Mouse (Mus musculus): ENCODE data around the gene Sntg2.
A peak's percentile ranks its signal among the peaks of the same experiment; 100 is the strongest.

The Sntg2 gene

DNA sequence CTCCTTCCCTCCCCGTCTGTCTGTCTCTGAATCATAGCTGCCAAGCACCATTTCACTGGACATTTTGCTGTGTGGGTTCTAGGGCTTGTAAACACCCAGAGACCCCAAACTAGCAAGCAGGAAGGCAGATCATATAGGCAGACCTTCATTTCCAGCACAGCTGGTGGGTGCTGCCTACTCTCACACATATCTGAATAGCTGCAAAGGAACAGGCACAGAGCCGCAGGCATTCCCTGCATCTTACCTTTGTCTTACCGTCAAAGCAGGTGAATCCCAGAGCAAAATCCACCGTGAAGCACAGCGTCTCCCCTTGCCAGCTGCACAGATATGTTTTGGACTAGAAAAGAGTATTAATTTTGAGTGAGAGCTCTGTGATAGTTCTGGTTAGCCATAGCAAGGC is 172.1 kb downstream of the Sntg2 start:
- DNase-seq (ENCODE audit: low spot score) = no peak

DNA sequence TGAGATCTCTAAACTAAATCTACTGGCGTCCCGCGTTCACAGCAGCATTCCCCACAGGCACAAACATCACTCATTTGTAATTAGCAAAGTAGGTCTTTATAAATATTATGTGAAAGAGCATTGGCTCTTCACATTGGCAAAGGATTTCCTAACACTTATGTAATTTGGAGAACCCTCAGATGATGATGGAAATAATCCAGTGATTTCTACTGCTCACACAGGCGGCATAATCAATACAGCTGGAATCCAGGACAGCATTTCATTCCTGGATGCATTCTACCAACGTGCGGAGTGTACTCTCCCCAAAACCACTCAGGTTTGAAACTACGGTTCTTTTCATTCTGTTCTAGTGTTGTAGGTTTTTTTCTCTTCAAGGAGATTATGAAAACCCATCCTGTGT is 172.6 kb downstream of the Sntg2 start:
- no peak for DNase-seq (ENCODE audit: low spot score)

DNA sequence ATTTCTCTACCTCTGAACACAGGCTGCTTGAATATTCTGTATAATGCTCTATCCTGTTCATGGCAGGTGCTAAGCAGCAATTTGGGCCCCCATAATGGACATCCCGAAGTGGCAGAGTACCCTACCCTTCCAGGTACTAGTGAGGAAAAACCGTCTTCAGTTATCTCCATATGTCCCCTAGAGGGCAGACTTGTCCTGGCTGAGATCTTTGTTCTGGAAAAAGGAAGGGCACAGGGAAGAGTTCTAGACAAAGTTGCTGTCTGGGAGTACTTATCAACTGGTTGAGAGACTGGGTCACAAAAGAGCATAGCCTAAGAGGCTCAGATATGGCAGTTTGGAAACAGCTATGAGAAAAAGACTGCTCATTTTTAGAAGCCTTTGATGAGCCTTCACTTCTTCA is 173.4 kb downstream of the Sntg2 start:
- peak; percentile 76 for DNase-seq (ENCODE audit: low spot score)

DNA sequence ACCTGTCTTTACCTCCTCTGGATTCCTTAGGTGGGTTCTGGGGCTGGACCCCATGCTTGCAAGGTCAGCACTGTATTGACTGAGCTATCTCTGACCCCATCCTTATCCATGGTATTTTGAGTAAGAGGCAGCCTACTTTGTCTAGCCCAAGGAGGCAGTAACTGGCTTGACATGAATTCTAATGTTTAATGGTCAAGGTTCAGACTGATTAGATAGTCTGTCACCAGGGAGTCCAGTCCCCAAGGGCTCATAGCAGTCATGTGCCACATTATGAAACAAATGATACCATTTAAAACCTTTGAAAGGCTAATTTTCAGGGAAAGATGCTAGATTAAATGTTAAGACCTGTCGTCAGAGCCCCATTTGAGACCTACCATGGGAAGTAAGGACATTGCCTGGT is 174.9 kb downstream of the Sntg2 start:
- DNase-seq (ENCODE audit: low spot score) = no peak

DNA sequence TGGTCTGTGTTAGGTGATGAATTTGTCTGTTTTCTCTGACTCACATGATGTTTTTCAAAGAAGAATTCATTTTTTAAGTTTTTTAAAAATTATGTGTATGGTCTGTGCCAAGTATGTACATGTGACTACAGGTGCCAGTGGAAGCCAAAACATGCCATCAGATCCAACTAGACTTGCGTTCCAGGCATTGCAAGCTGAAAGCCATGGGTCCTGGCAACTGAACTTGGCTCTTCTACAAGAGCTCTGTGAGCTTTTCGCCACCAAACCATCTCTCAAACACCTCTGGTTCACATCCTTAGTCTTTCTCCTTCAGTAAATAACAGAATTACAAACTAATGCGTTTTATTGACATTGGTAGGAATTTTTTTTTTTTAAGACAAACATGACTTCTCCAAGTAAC is 191.5 kb downstream of the Sntg2 start:
- no peak for DNase-seq (ENCODE audit: low spot score)

DNA sequence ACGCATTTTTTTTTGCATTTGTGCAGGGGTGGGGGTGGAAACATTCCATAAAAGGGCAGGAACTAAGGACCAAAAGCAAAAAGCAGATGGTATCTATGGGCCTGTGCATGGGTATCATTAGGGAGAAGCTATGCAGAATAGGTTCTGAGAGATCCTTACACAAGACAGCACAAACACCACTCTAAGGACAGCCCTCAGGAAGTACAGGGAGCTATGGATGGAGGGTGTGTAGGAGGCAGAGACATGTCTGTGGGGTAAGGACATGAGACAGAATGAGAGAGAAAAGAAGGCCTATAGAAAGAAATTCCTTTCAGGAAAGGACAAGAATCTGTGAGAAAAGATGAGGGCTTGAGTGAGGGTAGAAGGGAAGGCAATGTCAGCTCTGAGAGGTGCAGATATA is 193.6 kb downstream of the Sntg2 start:
- DNase-seq (ENCODE audit: low spot score) = no peak

DNA sequence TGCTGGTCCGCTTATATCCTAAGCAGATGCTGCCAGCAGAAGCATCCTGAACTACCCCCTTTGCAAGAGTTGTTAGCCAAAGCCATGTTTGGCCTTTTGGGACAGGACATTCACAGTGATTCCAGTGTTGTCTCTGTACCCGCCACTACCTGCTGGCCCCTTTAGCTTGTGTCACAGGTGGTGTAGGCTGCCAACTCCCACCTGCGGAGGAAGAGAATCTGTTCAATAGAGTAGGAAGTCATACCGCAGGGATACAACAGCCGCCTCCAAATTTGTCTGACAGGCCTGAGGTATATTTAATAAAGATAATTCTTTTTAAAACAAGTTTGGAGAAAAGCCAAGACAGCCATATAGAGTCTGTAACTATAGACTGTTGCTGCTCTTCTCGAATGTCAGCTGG is 195.2 kb downstream of the Sntg2 start:
- no peak for DNase-seq (ENCODE audit: low spot score)

DNA sequence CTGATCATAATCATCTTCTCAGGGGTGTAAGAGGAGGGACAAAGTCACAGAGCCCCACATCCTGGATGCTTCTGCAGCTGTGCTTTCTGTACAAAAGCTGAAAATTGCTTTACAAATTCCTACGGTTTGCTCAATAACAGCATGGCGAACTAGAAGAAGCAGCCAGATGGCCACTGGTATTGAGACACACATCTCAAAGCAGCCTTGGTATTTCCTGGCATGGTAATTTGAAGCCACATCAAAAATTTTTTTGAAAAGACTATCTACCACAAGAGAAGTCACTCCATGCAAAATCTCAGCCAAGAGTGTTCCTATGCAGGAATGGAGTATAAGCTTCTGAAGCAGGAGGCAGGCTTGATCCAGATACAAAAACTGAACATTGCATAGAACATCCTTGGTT is 195.6 kb downstream of the Sntg2 start:
- no peak for DNase-seq (ENCODE audit: low spot score)

DNA sequence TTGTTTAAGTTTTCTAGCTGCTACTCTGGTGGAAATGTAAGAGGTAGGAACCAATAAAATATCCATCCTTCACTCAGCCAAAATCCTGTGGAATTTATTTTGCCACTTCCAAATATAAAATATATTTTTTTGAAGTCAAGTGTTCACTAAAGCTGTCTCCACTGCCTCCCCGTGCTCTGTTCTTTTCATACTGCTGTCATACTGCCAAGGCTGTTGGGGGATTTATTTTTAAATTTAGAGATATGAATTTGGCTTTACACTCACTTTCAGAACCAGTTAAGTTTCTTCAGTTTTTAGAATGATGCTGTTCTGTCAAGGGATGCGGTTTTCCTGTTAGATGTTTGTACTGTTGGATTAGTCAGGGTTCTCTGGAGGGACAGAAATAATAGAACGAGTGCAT is 204.7 kb downstream of the Sntg2 start:
- no peak for DNase-seq (ENCODE audit: low spot score)

DNA sequence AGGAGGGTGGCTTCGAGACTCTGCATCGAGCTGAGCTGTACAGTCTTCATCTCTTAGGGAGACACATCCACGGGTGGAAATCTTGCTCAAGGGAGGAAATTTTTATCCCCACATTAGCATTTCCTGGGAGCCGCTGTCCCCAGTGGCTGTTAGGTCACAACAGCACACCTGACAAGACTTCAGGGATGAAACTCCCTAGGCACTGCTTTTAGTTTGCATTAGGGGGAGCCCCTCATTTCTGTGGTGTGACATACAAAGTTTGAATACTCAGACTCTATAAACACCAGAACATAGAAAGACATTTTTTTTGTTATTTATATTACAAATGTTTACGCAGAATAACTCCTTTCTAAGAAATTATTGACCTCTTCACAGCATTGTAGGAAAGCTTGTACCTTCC is 208.6 kb downstream of the Sntg2 start:
- DNase-seq (ENCODE audit: low spot score) = no peak

DNA sequence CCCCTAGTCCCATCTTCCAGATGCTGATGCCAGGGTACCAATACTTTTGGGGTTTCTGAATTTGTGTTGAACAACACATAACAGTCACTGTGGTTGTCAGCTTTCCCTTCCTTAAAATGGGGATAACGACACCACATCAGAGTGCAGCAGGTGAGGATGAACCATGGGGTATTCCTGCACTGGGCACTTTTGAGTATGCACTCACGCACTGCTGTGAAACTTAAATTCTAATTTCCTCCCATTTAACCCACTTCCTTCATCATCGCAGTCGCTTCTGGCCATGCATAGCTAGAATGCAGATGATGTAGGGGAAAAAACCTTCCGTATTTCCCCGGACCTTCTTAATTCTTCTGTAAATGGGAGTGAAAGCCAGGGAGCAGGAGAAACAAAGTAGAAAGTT is 209.2 kb downstream of the Sntg2 start:
- no peak for DNase-seq (ENCODE audit: low spot score)

DNA sequence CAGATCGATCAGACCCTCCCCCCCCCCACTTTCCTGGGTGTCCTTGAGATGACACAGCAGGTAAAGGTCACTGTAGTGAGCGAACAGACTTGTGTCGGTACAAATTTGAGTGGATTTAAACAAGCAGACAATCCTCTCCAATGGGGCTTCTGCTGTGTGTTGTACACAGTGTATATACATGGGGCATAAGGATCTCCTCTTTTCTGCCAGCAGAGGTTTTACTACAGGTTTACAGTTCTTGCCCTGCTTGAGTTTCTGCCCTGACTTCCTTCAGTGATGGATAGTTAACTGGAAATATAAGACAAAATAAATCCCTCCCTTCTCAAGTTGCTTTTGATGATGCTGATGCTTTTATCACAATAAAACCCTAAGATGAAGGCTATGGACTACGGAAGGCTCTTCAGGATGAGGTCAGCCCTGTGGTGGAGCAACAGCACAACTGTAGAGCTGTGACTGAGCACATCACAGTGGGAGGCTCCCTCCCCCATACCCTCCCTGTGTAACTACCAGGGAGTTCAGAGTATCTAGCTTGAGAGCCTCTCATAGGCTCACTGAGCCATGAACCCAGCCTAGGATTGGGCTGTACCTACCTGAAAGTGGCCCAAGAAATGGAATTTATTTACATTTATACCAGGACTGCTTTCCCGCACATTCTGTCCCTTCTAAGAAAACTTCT is 211.3 kb downstream of the Sntg2 start:
- DNase-seq (ENCODE audit: low spot score) = no peak

DNA sequence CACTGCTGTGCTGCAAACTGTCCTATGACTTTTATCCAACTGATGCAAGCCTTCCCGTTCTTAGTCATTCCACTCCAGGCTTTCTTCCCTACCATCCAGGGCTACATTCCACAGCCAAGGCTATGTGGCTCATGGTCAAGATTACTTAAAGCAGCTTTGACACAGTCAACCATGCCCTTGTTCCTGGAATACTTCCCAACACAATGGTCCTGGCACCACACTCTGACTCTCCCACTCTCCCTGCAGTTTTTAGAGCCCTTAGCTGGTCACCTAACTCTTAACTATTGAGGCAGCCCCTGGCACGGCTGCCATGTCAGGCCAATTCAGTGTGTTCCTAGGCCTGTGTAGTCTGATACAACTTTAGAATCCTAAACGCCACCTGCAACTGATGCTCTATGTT is 212.7 kb downstream of the Sntg2 start:
- DNase-seq (ENCODE audit: low spot score) = peak; percentile 1

DNA sequence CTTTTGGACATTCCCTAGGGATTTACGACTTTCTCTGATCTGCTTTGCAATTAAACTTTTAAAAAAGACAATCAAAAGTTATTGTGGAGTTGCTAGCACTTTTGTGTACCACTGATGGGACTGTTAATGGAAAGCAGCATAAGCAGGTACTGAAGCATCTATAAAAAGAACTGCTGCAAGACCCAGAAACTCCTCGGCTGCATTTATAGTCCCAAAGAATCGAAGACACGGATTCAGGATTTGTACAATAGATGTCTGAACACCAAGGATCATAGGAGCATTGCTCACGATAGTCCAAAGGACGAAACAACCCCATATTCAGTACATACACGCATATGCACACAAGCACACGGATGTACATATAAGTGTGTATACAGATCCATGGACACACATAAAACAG is 213.4 kb downstream of the Sntg2 start:
- DNase-seq (ENCODE audit: low spot score) = no peak

DNA sequence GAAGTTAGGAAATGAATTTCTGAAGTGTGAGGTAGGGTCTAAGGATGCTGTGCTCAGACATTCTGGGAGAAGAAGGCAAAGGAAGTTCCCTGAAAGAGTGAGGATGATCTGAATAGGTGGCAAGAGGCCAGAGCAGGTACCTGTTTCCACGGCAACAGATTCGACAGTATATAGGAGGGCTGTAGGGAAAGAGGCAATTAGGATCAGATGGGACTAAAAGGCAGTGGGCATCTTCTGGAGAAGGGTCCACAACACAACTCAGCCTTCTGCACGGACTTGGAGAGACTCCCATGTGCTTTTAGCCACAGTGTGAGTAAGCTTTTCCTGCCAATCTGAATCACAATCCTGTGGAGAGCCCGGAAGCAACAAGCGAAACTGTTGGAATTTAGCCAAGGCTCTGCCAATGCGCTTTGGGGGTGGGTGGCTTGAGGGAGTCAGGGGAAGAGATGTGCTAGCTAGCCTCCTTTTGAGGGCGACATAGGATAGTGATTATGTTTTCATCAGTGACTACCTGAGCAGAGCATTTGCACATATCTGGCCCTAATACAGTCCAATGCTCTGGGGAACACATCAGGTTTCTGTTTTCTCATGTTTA is 219.0 kb downstream of the Sntg2 start:
- DNase-seq (ENCODE audit: low spot score) = no peak

DNA sequence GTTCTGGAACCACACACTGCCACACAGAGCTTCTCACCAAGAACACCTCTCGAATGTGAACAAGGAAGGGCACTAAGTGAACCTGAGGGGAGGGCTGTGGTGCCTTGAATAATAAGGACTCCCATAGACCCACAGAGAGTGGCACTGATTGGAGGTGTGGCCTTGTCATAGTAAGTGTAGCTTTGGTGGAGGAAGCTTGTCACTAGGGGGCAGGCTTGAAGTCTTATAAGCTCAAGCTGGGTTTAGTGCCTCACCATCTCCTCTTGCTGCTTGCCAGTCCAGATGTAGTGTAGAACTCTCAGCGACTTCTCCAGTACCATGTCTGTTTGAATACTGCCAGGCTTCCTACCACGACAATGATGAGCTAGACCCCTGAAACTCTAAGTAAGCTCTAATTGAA is 231.1 kb downstream of the Sntg2 start:
- peak; percentile 36 for DNase-seq (ENCODE audit: low spot score)

DNA sequence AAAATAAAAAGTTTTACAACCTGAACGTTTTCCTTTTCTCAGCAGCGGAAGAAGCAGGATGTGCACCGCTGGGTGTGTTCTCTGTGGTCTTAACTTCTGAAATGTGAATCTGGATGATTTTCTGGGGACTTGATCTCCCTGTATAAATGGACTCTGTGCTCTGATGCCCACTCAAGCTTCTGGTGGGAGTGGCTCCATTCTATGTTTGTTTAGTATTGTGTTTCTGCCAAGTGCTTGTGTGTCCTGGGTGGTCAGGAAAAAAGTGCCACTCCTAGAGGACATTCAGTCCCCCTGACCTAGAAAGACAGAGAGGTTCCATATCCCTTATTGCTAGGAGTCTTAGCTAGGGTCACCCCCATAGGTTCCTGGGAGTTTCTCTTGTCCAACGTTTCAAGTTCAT is 240.7 kb downstream of the Sntg2 start, which contains the start of gene Tpo:
TSS of gene Tpo (minus strand) at position 101 of the 400 bp plus-strand sequence.
- no peak for DNase-seq (ENCODE audit: low spot score)

DNA sequence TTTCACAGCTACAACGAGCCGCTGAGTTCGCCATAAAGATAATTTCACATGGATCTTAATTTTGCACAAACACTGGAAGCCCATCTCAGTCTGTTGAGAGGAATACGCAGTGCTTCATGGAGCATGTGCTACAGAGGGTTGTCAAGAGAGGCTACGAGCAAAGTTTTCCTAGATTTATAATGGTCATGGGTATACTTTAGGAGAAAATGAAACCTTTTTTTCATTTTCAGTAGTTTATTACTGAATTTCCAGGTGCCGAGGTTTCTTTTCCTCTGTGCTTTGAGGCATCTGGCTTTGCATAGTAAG is 243.8 kb downstream of the Sntg2 start:
- no peak for DNase-seq (ENCODE audit: low spot score)

DNA sequence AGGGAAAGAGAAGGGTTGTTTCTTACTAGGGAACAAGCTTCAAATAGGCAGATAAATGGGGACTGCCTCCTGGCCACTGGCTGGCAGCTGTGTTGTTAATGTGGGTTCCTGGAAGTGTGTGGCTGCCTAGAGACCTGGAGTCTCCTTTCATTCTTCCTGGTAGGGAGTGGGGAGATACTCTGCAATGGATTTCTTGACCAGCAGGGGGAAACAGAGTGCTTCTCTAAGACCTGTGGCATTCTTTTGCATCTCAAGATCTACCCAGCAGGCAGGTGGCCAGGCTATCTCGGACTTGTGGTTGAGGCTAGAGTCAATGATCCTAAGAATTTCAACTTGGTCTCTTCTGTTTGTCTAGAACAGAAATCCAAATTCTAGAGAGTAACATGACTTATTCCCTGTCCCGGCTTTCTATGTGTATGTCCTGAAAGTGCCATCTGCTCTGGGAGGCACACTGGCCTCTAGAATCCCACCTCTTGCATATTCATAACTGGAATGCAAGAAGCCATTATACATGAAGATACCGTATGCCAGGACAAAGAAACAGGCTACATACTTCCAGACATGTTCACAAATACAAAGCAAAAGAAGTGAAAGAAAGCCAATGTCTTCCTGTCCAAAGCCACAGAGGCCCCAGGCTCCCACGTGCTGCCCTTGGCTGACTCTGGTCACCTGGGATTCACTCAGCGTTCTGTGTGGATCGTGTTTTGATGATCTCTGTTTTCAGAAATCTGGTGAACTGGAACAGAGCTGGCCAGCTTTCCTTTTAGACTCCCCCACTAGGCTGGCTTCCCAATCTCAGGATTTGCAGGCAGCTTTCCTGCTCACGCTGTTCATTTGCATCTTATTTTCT is 244.4 kb downstream of the Sntg2 start:
- peak; percentile 84 for DNase-seq (ENCODE audit: low spot score)
